18 mouse cellular contexts compared by ENCODE assay signal in the genomic region with DNA sequence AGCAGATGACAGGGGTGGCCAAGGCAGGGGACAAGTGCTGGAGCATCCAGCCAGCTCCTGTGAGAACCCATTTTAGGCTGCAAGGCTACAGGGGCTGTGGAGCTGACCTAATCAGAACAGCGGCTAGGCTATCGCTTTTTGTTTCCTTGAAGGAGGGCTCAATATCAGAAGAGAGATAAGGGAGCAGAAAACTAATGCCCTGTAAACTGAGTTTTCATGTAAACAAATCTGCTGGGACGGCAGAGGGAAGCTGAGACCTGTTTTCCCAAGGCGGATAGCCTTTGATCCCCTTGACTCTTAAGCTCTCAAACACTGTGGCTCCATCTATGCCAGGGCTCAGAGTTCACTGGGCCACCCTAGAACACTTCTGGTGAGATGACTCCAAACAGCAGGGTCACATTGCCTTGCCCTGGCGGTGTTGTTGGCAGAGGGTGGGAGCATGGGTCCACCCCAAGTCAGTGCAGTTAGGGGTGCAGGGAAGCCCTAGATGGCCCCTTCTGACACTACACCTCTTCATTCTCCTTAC.
DNase-seq lines count a peak whose midpoint lies in the region; ATAC-seq and TF ChIP-seq lines count a peak whose summit lies in the region.
"Had no signal": no experiment of that assay in that cellular context is flagged by ENCODE, and none has a peak within 500 bp of the region (broad histone marks: within the 10 kb centered on the region; RNA-seq: fewer than 3 reads in every experiment).

No protein-coding gene starts in this region.

- ATAC-seq in liver, embryonic 16.5 days (ENCODE audit: low read depth) = peak; percentile 30; the same call in 1 of the 2 replicates
- ATAC-seq in liver, embryonic 11.5 days (replicated peaks; ENCODE audit: low FRiP score) = no peak
- ATAC-seq in intestine, embryonic 16.5 days = peak; percentile 81
- ATAC-seq in stomach, postnatal 0 days (ENCODE audit: low FRiP score, low TSS enrichment) = peak; percentile 61; the same call in 1 of the 2 replicates
- ATAC-seq: hindbrain, embryonic 16.5 days had no signal

- H3K4me1 ChIP-seq in liver, embryonic 16.5 days (ENCODE audit: control insufficient read depth, low read depth, low read length) = peaks cover 2% of the 10 kb centered on the region; the same call in 1 of the 2 replicates
- peaks cover 5% of the 10 kb centered on the region for H3K4me1 ChIP-seq in liver, embryonic 11.5 days (replicated peaks; ENCODE audit: control insufficient read depth, insufficient read depth, low read length)
- peaks cover 12% of the 10 kb centered on the region; the same call in 1 of the 2 replicates for H3K4me1 ChIP-seq in intestine, embryonic 16.5 days (ENCODE audit: control insufficient read depth, insufficient read depth, low read length)
- H3K4me1 ChIP-seq in stomach, postnatal 0 days (replicated peaks; ENCODE audit: control insufficient read depth, insufficient read depth) = no peaks in the 10 kb centered on the region

- DNase-seq in kidney, adult 11 months = peak; percentile 27
- no peak for DNase-seq in kidney, adult 18-20 months
- DNase-seq in liver, embryonic 11.5 days (ENCODE audit: low spot score) = no peak
- peak; percentile 26 for DNase-seq in stomach, postnatal 0 days (ENCODE audit: low spot score)
- DNase-seq in heart, postnatal 4 days = no peak
- DNase-seq: adrenal gland, postnatal 14 days; cerebellum, adult 11-12 months; cerebellum, postnatal 14 days; gastrocnemius, adult 2 months; lung, embryonic 14.5 days; right cerebral cortex, adult 18-20 months; thymus, adult 2 months had no signal

- H3K27me3 ChIP-seq in liver, embryonic 16.5 days (ENCODE audit: control insufficient read depth, insufficient read depth, low read depth, low read length) = no peaks in the 10 kb centered on the region
- H3K27me3 ChIP-seq in liver, embryonic 11.5 days (replicated peaks; ENCODE audit: control insufficient read depth, insufficient read depth, low read length) = no peaks in the 10 kb centered on the region
- no peaks in the 10 kb centered on the region for H3K27me3 ChIP-seq in intestine, embryonic 16.5 days (replicated peaks; ENCODE audit: control insufficient read depth, insufficient read depth, low read length)
- H3K27me3 ChIP-seq in stomach, postnatal 0 days (ENCODE audit: control insufficient read depth, insufficient read depth, low read length) = no peaks in the 10 kb centered on the region
- H3K27me3 ChIP-seq: CH12.LX had no signal

- H3K4me3 ChIP-seq in liver, embryonic 16.5 days (ENCODE audit: low read depth, low read length) = no peak overlapping the region
- no peak overlapping the region for H3K4me3 ChIP-seq in liver, embryonic 11.5 days (ENCODE audit: low read depth, low read length)
- no peak overlapping the region for H3K4me3 ChIP-seq in intestine, embryonic 16.5 days (ENCODE audit: low read length)
- no peak overlapping the region for H3K4me3 ChIP-seq in stomach, postnatal 0 days (ENCODE audit: low read depth, low read length)
- H3K4me3 ChIP-seq: gastrocnemius, adult 2 months; midbrain, embryonic 10.5 days had no signal

- H3K27ac ChIP-seq in liver, embryonic 16.5 days (ENCODE audit: low read length) = no peak overlapping the region
- H3K27ac ChIP-seq in liver, embryonic 11.5 days (ENCODE audit: low read depth, low read length) = no peak overlapping the region
- no peak overlapping the region for H3K27ac ChIP-seq in intestine, embryonic 16.5 days (ENCODE audit: low read length)
- no peak overlapping the region for H3K27ac ChIP-seq in stomach, postnatal 0 days (replicated peaks)
- H3K27ac ChIP-seq: gastrocnemius, adult 2 months; macrophage had no signal

- H3K4me2 ChIP-seq in liver, embryonic 16.5 days (ENCODE audit: low read depth, low read length) = no peak overlapping the region
- no peak overlapping the region for H3K4me2 ChIP-seq in liver, embryonic 11.5 days
- H3K4me2 ChIP-seq in intestine, embryonic 16.5 days (ENCODE audit: low read depth, low read length) = no peak overlapping the region
- no peak overlapping the region for H3K4me2 ChIP-seq in stomach, postnatal 0 days (replicated peaks; ENCODE audit: low read depth)
- H3K4me2 ChIP-seq: lung, embryonic 14.5 days had no signal

- no peak for TF ChIP-seq EP300 in stomach, postnatal 0 days (optimal IDR thresholded peaks at IDR 0.05)

- no peaks in the 10 kb centered on the region for H3K9me3 ChIP-seq in liver, embryonic 16.5 days (replicated peaks; ENCODE audit: control insufficient read depth, low read length)
- H3K9me3 ChIP-seq in liver, embryonic 11.5 days (ENCODE audit: control insufficient read depth, low read length) = no peaks in the 10 kb centered on the region
- no peaks in the 10 kb centered on the region for H3K9me3 ChIP-seq in intestine, embryonic 16.5 days (ENCODE audit: control insufficient read depth, low read length)
- H3K9me3 ChIP-seq in stomach, postnatal 0 days (ENCODE audit: control insufficient read depth, low read length) = no peaks in the 10 kb centered on the region
- H3K9me3 ChIP-seq: midbrain, embryonic 10.5 days had no signal

- H3K9ac ChIP-seq in liver, embryonic 16.5 days (ENCODE audit: low read depth, low read length) = no peak overlapping the region
- no peak overlapping the region for H3K9ac ChIP-seq in liver, embryonic 11.5 days (ENCODE audit: low read depth, low read length)
- no peak overlapping the region for H3K9ac ChIP-seq in intestine, embryonic 16.5 days (ENCODE audit: low read depth, low read length)
- H3K9ac ChIP-seq in stomach, postnatal 0 days (ENCODE audit: low read length) = no peak overlapping the region
- H3K9ac ChIP-seq: lung, embryonic 14.5 days had no signal

- no peak for TF ChIP-seq CTCF in stomach, postnatal 0 days (IDR thresholded peaks at IDR 0.05; ENCODE audit: low read depth)

- no peaks in the 10 kb centered on the region for H3K36me3 ChIP-seq in liver, embryonic 16.5 days (ENCODE audit: control insufficient read depth, insufficient read depth)
- no peaks in the 10 kb centered on the region for H3K36me3 ChIP-seq in liver, embryonic 11.5 days (ENCODE audit: control insufficient read depth, insufficient read depth, low read length)
- H3K36me3 ChIP-seq in intestine, embryonic 16.5 days (ENCODE audit: control insufficient read depth, insufficient read depth, low read length) = peaks cover 3% of the 10 kb centered on the region; the same call in 1 of the 2 replicates
- H3K36me3 ChIP-seq in stomach, postnatal 0 days (ENCODE audit: control insufficient read depth, insufficient read depth, low read length) = no peaks in the 10 kb centered on the region

- WGBS in liver, embryonic 16.5 days (ENCODE audit: insufficient replicate concordance) = 58% methylated on average over 5 of the region's 5 CpGs
- WGBS in liver, embryonic 11.5 days = 45% methylated on average over 5 of the region's 5 CpGs
- WGBS in intestine, embryonic 16.5 days = 45% methylated on average over 5 of the region's 5 CpGs
- 51% methylated on average over 5 of the region's 5 CpGs for whole genome bisulfite sequencing in stomach, postnatal 0 days

Comparison
In these comparisons a context has a peak if more than half of its experiments do, and no peak if none do; other contexts are left out.
1. DNase-seq: peak in kidney, adult 11 months (single experiment) and stomach, postnatal 0 days (single experiment); none in kidney, adult 18-20 months (single experiment), liver, embryonic 11.5 days (single experiment) and heart, postnatal 4 days (single experiment).